Mouse (Mus musculus) small intestine, adult 2 months (tissue): ENCODE data around the gene Fam227a. TPM values are rescaled to one million over a fixed set of nuclear protein-coding genes. Genes with fewer than 3 reads are reported as not detected.

Experiments used
- H3K27ac ChIP-seq: fragments of 200-500 bp; 2 replicates; pipeline ENCODE4 v1.5.1; 2012; ENCODE audit warnings: low read depth, low read length, control low read depth, inconsistent platforms; ENCODE audit not compliant: insufficient read depth
- H3K27me3 ChIP-seq: fragments of 200-500 bp; 2 replicates; pipeline ENCODE4 v1.6.1; 2012; ENCODE audit warnings: mild to moderate bottlenecking, moderate library complexity, low read length, inconsistent platforms; ENCODE audit not compliant: control insufficient read depth, insufficient read depth
- H3K36me3 ChIP-seq: fragments of 200-500 bp; 2 replicates; pipeline ENCODE4 v1.6.1; 2012; ENCODE audit warnings: mild to moderate bottlenecking, low read length, control low read depth, inconsistent platforms; ENCODE audit not compliant: control insufficient read depth, insufficient read depth
- H3K4me1 ChIP-seq: fragments of 200-500 bp; 2 replicates; pipeline ENCODE4 v1.6.1; 2012; ENCODE audit warnings: low read length, inconsistent platforms, mixed read lengths; ENCODE audit not compliant: control insufficient read depth, insufficient read depth, insufficient read length
- H3K4me3 ChIP-seq: fragments of 200-500 bp; 2 replicates; pipeline ENCODE4 v1.5.1; 2012; ENCODE audit warnings: low read depth, mild to moderate bottlenecking, control low read depth, inconsistent platforms, low read length, moderate library complexity
- CTCF ChIP-seq: fragments of 200-500 bp; IDR thresholded peaks from 2 replicates; pipeline ENCODE4 v1.5.1; 2012; ENCODE audit warnings: low read depth, mild to moderate bottlenecking, control low read depth, inconsistent platforms, low read length, moderate library complexity, mixed read lengths; ENCODE audit not compliant: insufficient replicate concordance, insufficient read length; ENCODE audit errors: extremely low read depth
- POLR2A ChIP-seq: fragments of 200-500 bp; IDR thresholded peaks from 2 replicates; pipeline ENCODE4 v1.6.1; 2012; ENCODE audit warnings: low read depth, mild to moderate bottlenecking, control low read depth, inconsistent platforms, low read length, moderate library complexity
- WGBS: fragments of 180-500 bp; shearing (Covaris S2); methylation state at CpG from one replicate; pipeline ENCODE4 v1.1.7; 2018; 5-methylcytosine and 5-hydroxymethylcytosine counted together
- polyA plus RNA-seq: library from polyadenylated mRNA; depleted of rRNA; stranded (reverse); fragments of >200 nt; gene quantifications from 2 replicates; pipeline ENCODE4 v1.2.3, GENCODE M21; 2012

The Fam227a gene
- polyA plus RNA-seq, 1 experiment, result 0.25 TPM

- no peak overlapping the region for H3K4me3 ChIP-seq
- no peak for TF ChIP-seq CTCF
- no peak for TF ChIP-seq POLR2A
- peaks cover 15% of the 10 kb centered on the region; the same call in 1 of the 2 replicates for H3K4me1 ChIP-seq
- H3K36me3 ChIP-seq, result peaks cover 2% of the 10 kb centered on the region; the same call in 1 of the 2 replicates
- no peaks in the 10 kb centered on the region for H3K27me3 ChIP-seq
- no peak overlapping the region for H3K27ac ChIP-seq
- WGBS, result 32% methylated on average over 3 of the region's 3 CpGs
These were observed 36.8 kb upstream of the Fam227a start for GRCm38 (mm10) chr15:79695516-79695915.

- Histone ChIP-seq H3K36me3 (peaks cover 2% of the 10 kb centered on the region; the same call in 1 of the 2 replicates), H3K4me3 (no peak overlapping the region)
These were observed 35.8 kb upstream of the Fam227a start for GRCm38 (mm10) chr15:79694512-79694911.

GRCm38 (mm10) chr15:79693740-79694139, 35.0 kb upstream of the Fam227a start:
- H3K36me3 ChIP-seq, result peaks cover 2% of the 10 kb centered on the region; the same call in 1 of the 2 replicates
- H3K27ac ChIP-seq, result peak overlapping the region; percentile 38
- 68% methylated on average over 11 of the region's 11 CpGs for WGBS
- no peaks in the 10 kb centered on the region for H3K27me3 ChIP-seq
- H3K4me1 ChIP-seq, result peaks cover 15% of the 10 kb centered on the region; the same call in 1 of the 2 replicates
- peak overlapping the region; percentile 39 for H3K4me3 ChIP-seq
- TF ChIP-seq CTCF (no peak), POLR2A (no peak)

More at GRCm38 (mm10) chr15:79694512-79694911, 35.8 kb upstream of the Fam227a start:
- 0 out of 2 replicates have a peak overlapping the region, but pooled peaks have one; percentile 38 for H3K27ac ChIP-seq
- WGBS, result 78% methylated on average over 4 of the region's 4 CpGs
- TF ChIP-seq CTCF (no peak), POLR2A (no peak)
- H3K4me1 ChIP-seq, result peaks cover 15% of the 10 kb centered on the region; the same call in 1 of the 2 replicates
- H3K27me3 ChIP-seq, result no peaks in the 10 kb centered on the region

GRCm38 (mm10) chr15:79692334-79692733, 33.6 kb upstream of the Fam227a start:
- Histone ChIP-seq H3K4me1 (peaks cover 16% of the 10 kb centered on the region; the same call in 1 of the 2 replicates), H3K27me3 (no peaks in the 10 kb centered on the region), H3K27ac (no peak overlapping the region), H3K36me3 (peaks cover 2% of the 10 kb centered on the region; the same call in 1 of the 2 replicates), H3K4me3 (no peak overlapping the region)
- TF ChIP-seq POLR2A, result no peak
- no peak for TF ChIP-seq CTCF
- WGBS, result 28% methylated on average over 5 of the region's 5 CpGs

- no peak overlapping the region for H3K27ac ChIP-seq
- WGBS, result under 1% methylated on average over 53 of the region's 53 CpGs
These were observed 32.3 kb upstream of the Fam227a start for GRCm38 (mm10) chr15:79691023-79691508.

GRCm38 (mm10) chr15:79690426-79691022, 31.8 kb upstream of the Fam227a start, which contains the start of gene Gtpbp1:
Gene Gtpbp1 (plus strand): TSS chr15:79690845.
- Histone ChIP-seq H3K27me3 (no peaks in the 10 kb centered on the region), H3K4me1 (peaks cover 20% of the 10 kb centered on the region; the same call in 1 of the 2 replicates), H3K4me3 (peak within 1 kb of the TSS; percentile 87), H3K36me3 (no peaks in the 10 kb centered on the region), H3K27ac (peak within 1 kb of the TSS; percentile 35; the same call in 1 of the 2 replicates)
- WGBS, result under 1% methylated on average over 45 of the region's 45 CpGs
- TF ChIP-seq CTCF (no peak), POLR2A (peak; percentile 94)

More at GRCm38 (mm10) chr15:79691023-79691508, 32.3 kb upstream of the Fam227a start:
- peaks cover under 1% of the 10 kb centered on the region; the same call in 1 of the 2 replicates for H3K36me3 ChIP-seq
- H3K4me3 ChIP-seq, result peak overlapping the region; percentile 87
- H3K4me1 ChIP-seq, result peaks cover 18% of the 10 kb centered on the region; the same call in 1 of the 2 replicates
- TF ChIP-seq POLR2A (no peak), CTCF (no peak)
- no peaks in the 10 kb centered on the region for H3K27me3 ChIP-seq
